Mouse (Mus musculus): ENCODE data around the gene Jmjd6. TPM values are rescaled to one million over a fixed set of nuclear protein-coding genes. Genes with fewer than 3 reads are reported as not detected.

The Jmjd6 gene
- total and polyA plus RNA-seq, 3 experiments, result 175 to 192 TPM; not detected in 1

GRCm38 (mm10) chr11:116834954-116835353 is 8.3 kb downstream of the Jmjd6 start (continued):
- TF ChIP-seq POLR2AphosphoS5 (IDR thresholded peaks at IDR 0.05; ENCODE audit: borderline replicate concordance, low read depth, low read length), result no peak
- no peak for TF ChIP-seq USF1 (IDR thresholded peaks at IDR 0.05; ENCODE audit: low read depth, low read length)
- TF ChIP-seq TAL1 (IDR thresholded peaks at IDR 0.05; ENCODE audit: low read length), result peak; percentile 16; the same call in 1 of the 2 replicates
- TF ChIP-seq ELF1 (IDR thresholded peaks at IDR 0.05; ENCODE audit: low read depth, low read length), result no peak
- TF ChIP-seq E2F4 (IDR thresholded peaks at IDR 0.05; ENCODE audit: borderline replicate concordance, low read depth, low read length), result no peak
- no peak for TF ChIP-seq SMC3 (IDR thresholded peaks at IDR 0.05; ENCODE audit: low read depth, low read length)
- no peak; the same call in 1 of the 2 replicates for TF ChIP-seq POLR2AphosphoS2 (IDR thresholded peaks at IDR 0.05; ENCODE audit: low read length)
- TF ChIP-seq ETS1 (IDR thresholded peaks at IDR 0.05; ENCODE audit: low read depth, low read length), result 0 out of 2 replicates have a peak, but pooled peaks have one; percentile 20
- no peak for TF ChIP-seq MYB (IDR thresholded peaks at IDR 0.05; ENCODE audit: low read depth, low read length)
- TF ChIP-seq USF2 (IDR thresholded peaks at IDR 0.05; ENCODE audit: borderline replicate concordance in 1 of 2, insufficient read depth in 1 of 2, low read depth in 1 of 2, low read length in 2 of 2), result no peak
- TF ChIP-seq ZKSCAN1 (IDR thresholded peaks at IDR 0.05; ENCODE audit: low read depth, low read length), result no peak
- TF ChIP-seq RAD21 (IDR thresholded peaks at IDR 0.05; ENCODE audit: low read depth, low read length), result no peak
- no peak for TF ChIP-seq MAZ (IDR thresholded peaks at IDR 0.05; ENCODE audit: low read depth, low read length)
- no peak; the same call in 1 of the 2 replicates for TF ChIP-seq MXI1 (IDR thresholded peaks at IDR 0.05; ENCODE audit: low read depth, low read length)
- no peak for TF ChIP-seq NELFE (IDR thresholded peaks at IDR 0.05; ENCODE audit: low read depth, low read length)
- TF ChIP-seq ZNF384 (IDR thresholded peaks at IDR 0.05; ENCODE audit: low read depth, low read length), result no peak
- no peak for TF ChIP-seq BHLHE40 (IDR thresholded peaks at IDR 0.05; ENCODE audit: borderline replicate concordance, low read depth, low read length)
- TF ChIP-seq RCOR1 (IDR thresholded peaks at IDR 0.05; ENCODE audit: low read depth, low read length), result 0 out of 2 replicates have a peak, but pooled peaks have one; percentile 22
- TF ChIP-seq CHD2 (IDR thresholded peaks at IDR 0.05; ENCODE audit: low read length), result no peak
- no peak for TF ChIP-seq MAFK (IDR thresholded peaks at IDR 0.05; ENCODE audit: borderline replicate concordance, low read depth, low read length)

- Histone ChIP-seq H3K79me2 (ENCODE audit: control insufficient read depth, insufficient read depth, low read length, poor library complexity) (no peaks in the 10 kb centered on the region; the same call in 1 of the 2 replicates), H3K36me3 (ENCODE audit: control insufficient read depth in 1 of 2, insufficient read depth in 2 of 2, low read length in 2 of 2) (peaks cover 6 to 18% of the 10 kb centered on the region in 2 experiments), H3K4me3 (ENCODE audit: control insufficient read depth in 1 of 2, insufficient read depth in 1 of 2, low read depth in 2 of 2, low read length in 2 of 2) (no peak overlapping the region), H3K27ac (ENCODE audit: control insufficient read depth, low read depth, low read length) (no peak overlapping the region), H3K9me3 (replicated peaks; ENCODE audit: insufficient read depth, low read length) (no peaks in the 10 kb centered on the region), H3K27me3 (ENCODE audit: control insufficient read depth in 1 of 2, insufficient read depth in 2 of 2, low read length in 2 of 2) (no peaks in the 10 kb centered on the region), H3K9ac (ENCODE audit: control insufficient read depth, low read depth, low read length, poor library complexity, severe bottlenecking) (no peak overlapping the region), H3K4me1 (ENCODE audit: control insufficient read depth in 1 of 2, insufficient read depth in 2 of 2, low read length in 2 of 2) (peaks cover 5 to 27% of the 10 kb centered on the region in 2 experiments)
- no peak for TF ChIP-seq JUND (IDR thresholded peaks at IDR 0.05; ENCODE audit: low read depth, low read length)
- TF ChIP-seq ZNF384 (IDR thresholded peaks at IDR 0.05; ENCODE audit: low read depth, low read length), result peak; percentile 87; the same call in 1 of the 2 replicates
- peak; percentile 42 for DNase-seq (ENCODE audit: low read depth, low spot score)
These were observed 11.0 kb downstream of the Jmjd6 start for GRCm38 (mm10) chr11:116832172-116832685.
